Mouse (Mus musculus) urinary bladder, adult 2 months (tissue): ENCODE data around the gene Auts2. TPM values are rescaled to one million over a fixed set of nuclear protein-coding genes. Genes with fewer than 3 reads are reported as not detected.

ENCODE experiments used
- DNase-seq: peaks from one replicate; pipeline ENCODE4 v3.0.0; 2022; ENCODE audit warnings: low spot score
- polyA plus RNA-seq: library from polyadenylated mRNA; depleted of rRNA; stranded (reverse); fragments of >200 nt; gene quantifications from 2 replicates; pipeline ENCODE4 v1.2.3, GENCODE M21; 2012

Gene Auts2
- polyA plus RNA-seq, 1 experiment, result 15.1 TPM

DNA sequence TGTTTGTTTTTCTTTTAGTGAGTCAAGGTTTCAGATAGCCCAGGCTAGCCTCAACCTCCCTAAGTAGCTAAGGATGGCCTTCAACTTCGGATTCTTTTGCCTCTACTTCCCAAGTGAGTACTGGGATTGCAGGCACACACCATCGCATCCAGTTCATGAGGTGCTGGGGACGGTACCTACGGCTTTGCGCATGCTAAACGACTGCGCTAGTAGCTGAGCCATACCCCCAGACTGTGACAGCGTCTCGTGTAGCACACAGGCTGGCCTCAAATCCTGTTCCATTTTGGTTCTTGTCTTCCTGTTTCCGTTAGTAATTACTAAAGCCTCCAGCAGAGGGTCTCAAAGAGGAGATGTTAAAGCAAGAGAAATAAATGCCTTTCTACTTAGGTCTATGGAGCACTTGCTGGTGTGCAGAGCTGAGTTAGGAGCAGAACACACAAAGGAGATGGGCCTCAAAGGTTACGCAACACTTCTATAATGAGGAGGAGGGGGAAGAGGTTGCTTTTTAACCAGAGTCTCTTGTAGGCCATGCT is 967.3 kb downstream of the Auts2 start:
- no peak for DNase-seq

DNA sequence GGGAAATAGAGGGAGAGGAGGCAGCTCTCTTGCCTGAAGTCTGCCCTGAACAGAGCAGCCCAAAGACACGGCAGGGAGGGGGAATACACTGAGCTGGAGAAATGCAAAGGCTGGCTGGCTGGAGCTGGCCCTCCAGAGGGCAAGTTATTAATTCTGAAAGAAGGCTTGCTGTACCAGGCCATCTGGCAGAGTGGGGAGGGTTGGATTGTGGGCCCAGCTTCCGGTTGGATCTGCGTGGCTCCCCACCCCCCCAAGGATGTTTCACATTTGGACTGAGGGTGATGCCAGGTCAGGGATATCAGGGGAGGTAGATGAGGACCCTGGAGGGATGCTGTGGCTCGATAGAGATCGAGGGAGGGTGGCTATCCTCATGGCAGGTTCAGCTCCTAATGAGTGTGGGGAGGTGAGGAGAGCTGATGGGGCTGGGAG is 968.0 kb downstream of the Auts2 start:
- DNase-seq, result no peak

DNA sequence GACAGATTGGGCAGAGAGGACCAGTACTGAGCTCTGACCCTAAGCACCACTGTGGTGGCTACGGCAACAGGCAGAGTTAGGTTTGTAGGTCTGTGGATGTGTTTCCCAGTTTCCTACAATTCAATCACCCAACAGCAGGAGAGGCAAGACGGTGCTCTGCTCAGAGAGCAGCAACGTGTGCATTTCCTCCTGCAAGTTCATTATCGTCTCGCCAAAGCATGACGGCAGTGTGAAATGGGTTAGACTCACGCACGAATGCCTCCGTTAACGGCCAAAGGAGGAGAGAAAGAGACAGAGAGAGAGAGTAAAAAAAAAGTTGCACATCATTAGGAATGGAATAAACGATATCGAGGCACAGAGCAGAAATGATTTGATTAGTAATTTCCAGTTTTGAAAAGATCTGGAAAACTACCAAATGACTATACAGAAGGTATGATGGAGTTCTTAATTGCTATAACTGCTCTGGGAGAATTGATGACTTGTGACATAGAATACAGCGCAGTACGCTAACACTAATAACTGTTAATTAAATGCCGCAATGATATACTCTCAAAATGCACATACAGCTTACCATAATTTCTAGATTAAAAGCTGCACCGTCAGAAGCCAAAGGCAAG is 968.6 kb downstream of the Auts2 start:
- no peak for DNase-seq

DNA sequence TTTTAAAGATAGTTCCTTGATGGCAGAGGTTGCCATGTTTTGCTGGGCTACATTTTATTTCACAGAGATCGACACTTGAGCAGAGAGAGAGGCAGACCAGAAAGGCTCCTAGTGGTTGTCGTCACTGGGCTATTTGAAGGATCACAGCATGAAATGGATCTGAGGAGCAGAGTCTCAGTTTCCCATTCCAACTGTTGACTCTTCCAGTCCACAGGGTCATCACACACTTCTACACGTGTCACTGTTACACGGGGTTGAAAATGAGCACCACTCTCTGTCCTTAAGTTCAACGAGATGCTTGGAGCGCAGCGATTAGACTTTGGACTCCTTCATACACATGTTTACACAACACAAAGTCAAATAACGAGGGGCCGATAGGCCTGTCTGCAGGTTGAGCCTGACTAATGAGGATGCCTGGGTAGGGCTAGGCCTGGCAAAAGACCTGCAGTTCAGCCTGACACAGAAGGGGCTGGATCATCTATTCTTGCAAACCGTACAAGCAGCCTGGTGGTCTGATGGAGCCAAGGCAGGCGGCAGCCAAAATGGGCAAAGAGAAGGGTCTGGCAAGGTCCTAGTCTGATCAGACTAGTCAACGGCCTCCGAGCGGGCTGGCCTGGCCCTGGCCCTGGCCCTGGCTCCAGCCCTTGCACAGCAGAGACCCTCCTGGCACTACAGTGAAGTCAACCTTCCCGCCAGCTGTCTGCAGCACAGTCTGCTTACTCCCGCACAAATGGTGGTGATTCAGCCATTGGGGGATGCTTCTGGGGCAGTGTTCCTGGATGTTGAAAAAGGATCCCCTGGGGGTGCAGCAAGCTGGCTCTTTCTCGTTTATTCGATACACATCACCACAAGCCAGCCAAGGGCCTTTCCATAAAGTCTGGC is 969.6 kb downstream of the Auts2 start:
- DNase-seq, result no peak

DNA sequence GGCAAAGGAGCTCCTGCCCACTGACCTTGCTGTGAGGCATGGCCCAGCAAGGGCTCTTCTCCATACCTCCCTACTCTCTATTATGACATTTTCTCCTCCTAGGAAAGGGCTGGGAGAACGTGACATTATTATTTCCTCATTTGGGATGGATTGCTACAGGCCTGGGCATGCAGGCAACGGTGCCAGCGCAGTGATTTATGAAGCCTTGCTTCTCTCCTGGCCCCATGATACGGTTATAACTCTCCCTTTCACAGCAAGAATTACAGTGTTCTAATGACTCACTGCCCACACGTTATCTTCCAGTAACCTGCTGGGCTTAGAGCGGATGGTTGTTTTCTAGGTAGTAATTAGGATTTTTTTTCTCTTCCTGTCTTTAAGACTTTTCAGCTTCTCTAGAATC is 977.1 kb downstream of the Auts2 start:
- no peak for DNase-seq

DNA sequence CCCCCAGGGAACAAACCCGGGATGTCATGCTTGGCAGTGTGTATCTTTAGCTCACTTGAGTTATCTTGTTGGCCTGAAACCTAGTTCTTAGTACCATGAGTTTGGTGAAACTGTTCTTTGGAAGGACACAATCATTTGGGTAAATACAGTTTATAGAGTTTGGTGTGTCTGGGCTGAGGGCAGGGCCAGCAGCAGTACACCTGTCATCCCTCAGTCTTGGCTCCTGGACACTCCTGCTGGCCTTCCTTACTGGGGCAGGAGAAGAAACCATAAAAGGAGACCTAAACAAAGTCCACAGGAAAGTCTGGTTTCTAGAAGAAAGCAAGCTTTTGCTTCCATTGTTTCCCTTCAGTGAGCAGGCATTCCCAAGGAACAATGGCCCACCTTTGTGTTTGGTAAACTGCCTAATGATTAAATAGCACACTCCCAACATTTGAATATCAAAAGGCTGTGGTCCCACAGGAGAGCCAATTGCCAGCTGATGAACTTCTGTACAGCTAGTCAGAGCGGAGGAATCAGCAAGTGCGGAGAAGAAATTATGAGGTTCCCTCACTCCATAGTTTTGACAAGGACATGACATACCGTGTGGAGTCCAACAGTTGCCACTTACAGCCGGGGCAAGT is 979.4 kb downstream of the Auts2 start:
- no peak for DNase-seq

DNA sequence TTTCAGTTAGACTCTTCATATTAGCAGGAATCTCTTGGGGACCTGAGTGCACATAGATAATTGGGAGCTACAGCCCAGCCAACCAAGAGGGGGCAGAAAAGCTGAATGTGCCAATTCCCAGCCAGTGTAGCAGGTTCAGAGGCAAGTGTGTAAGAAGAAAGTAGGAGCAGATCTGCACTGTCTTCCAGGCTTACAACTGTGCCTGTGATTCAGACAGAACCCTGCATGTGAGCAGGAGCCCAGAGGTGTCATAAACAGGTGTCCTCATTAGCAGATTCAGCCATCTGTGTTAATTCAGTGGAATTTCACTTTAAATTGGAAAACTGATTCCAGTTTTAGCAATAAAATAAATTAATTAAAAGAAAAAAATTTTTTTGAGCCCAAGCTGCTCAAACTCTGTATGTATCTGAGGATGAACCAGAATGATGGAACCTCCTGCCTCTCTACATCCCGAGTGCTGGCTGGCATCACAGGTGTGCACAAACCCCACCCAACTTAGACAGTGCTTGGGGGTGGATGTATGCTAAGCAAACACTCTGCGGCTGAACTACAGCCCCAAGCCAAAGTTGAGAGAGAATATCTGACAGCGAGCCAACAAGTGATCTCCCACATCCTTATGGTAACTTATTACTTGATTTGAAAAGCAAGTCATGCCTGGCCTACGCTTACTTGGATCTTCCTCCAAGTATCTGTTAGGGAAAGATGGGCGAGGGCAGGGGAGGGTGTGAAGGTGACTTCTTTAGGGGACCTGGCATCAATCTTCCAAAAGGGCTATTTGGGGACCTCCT is 982.2 kb downstream of the Auts2 start:
- DNase-seq, result no peak

DNA sequence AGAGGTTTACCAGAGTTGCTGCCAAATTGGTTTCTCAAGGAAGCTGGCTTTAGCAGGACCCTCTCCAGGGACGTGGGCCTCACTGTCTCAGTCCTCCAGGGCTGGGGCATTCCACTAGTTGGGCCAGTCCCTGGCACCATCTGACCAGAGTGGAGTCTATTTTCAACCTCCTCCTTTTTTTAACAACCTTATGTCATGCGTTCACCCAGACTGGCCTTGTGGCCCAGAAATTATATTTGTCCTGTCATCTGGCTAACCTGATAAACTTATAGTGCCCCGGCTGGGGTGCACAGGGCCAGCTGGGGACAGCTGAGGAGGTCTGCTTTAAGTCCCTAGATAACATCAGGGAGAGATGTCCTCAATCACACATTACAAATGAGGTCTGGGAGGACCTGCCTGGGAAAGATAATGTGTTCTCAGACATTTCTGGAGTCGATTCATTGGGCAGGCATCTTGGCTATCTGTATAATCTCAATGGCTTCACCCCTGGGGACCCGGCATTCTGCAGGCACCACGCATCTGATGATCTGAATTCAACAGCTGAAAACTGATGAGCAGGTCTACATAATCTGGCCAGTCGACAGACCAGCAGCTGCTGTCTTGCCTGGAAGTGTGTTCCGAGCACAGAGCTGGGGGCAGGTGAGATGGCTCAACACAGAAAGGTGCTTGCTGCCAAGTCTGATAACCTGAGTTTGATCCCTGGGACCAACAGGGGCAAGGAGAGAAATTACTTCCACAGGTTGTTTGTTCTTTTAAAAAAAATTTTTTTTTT is 984.6 kb downstream of the Auts2 start:
- DNase-seq, result no peak

DNA sequence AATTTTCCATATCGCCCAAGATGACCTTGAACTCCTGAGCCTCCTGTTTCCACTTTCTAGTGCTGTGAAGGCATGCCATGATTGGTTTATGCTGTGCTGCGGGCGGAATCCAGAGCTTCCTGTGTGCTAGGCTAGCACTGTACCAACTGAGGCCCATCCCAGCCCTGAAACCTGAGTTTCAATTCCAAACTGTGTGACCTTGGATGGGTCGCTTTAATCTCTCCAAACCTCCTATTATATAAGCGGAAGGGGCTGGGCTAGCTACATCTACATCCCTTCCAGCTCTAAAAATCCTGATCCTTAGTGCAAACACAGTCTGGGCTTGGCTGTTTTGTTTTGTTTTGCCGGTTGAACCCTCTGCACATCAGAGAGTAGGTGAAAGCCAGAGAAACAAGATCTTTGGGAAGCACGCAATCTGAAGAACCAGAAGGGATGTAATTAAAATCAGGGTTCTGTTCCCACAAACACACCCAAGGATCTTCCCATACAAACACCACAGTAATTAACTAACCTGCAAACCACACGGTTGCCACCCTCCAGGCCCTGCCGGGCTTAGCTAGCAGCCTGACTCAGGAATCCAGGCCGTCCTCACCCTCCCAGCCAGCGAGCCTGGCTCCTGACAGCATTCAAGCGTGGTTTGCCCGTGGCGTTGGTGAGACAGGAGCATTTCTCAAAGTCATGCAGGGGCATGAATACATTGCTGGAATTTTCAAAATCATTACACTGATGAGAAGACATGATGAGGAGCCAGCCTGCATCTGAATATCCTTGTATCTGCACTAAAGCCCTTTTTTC is 985.4 kb downstream of the Auts2 start:
- DNase-seq, result no peak

DNA sequence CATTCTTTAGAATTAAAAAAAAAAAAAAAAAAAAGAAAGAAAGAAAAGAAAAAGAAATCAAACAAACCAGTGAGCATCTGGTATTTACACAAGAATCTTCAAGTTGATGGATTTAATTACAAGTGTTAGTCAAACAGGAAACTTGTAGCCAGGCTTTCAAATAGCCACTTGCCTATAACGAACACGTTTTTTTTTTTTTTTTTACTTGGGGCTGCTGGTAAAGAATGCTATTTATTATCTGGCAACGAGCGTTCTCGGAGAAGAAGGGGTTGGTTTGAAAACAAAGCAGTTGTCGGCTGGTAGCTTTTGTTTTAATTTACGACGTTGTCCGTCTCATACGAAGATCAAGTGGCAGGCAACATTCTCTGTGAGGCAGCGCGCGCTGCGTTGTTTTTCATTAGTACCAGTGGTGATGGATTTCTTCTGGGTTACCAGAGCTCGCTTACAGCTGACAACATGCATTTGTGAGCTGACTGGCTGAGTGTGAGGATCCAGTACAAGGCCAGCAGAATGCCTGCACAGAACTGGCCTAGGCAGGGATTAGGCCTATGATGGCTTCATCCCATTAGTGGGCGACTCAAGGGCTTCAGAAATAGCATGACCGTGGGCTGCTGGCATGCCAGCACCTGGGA is 994.1 kb downstream of the Auts2 start:
- DNase-seq, result no peak

DNA sequence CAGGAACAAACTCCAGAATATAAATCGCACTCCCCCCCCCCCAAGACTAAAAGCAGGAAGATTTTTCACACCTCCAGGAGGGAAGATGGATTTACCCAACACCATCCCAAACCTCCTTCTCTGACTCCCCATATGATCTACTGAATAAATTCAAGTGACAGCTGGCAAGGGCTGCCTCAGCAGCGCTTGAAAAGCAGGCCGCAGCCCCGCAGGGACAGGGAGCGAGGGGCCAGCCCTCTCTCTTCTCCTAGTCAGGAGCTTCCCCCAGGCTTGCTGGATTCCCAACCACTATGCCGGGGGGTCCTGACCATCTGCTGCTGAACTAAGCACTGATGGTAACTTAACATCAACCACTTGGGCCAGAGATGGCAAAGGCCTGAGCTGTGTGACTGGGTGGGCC is 995.2 kb downstream of the Auts2 start:
- no peak for DNase-seq

DNA sequence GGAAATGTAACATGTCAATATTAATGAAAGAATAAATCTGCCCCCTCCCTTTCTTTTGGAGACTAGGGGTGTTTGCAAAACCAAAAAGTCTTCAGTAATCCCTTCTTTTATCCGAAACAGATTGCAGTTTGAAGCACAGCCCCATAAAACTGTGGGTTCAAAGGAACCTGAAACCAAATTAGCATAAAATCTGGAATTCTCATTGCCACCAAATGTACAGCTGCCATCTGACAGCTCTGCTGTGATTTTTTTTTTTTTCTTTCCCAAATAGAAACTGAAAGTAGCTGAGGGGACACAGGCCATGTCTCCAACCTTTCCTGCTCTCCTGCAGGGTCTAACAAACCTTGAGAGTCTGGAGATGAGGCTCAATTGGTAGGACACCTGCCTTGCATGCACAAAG is 996.7 kb downstream of the Auts2 start:
- DNase-seq, result no peak

DNA sequence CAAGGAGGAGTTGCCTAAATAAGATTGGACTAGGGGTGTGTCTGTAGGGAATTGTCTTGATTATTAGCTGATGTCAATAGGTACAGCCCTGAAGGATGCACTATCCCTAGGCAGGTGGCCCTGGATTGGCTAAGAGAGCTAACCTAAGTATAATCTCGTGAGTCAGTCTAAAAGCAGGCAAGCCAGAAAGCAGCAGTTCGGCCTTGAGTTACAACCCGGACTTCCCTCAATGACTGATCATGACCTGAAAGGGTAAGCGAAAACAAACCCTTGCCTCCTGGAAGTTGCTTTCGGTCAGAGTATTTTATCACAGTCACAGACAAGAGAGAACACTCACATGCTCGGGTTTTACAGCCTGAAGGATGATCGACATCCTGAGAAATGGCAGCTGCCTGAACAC is 998.8 kb downstream of the Auts2 start:
- DNase-seq, result no peak

DNA sequence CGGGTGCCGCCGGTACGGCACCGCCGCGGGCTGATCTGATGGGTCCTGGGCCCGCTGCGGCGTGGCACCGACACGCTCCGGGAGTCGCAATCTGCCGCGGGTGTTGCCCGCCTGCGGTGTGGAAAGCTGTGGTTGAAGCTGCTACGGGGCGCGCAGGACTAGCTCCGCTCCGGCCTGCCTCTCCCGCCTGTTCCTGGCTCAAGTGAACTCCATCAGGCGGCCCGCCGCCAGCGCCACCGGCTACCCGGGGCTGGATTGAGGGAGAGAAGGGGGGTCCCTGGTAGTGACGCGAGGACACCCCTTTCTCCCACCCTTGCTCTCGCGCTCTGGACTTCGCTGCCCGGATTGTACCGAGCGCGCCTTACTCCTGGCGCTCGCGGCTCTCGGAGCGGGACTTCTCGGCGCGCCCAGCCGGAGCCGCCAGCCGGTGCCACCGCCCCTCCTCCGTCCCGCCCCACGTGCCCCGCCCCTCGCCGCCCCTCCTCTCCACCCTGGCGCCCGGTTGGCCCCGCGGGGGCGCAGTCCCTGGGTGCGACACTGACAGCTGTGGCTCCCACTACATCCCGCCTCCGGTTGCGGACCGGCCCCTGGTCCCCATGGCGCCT is 1004.7 kb downstream of the Auts2 start:
- peak; percentile 73 for DNase-seq

DNA sequence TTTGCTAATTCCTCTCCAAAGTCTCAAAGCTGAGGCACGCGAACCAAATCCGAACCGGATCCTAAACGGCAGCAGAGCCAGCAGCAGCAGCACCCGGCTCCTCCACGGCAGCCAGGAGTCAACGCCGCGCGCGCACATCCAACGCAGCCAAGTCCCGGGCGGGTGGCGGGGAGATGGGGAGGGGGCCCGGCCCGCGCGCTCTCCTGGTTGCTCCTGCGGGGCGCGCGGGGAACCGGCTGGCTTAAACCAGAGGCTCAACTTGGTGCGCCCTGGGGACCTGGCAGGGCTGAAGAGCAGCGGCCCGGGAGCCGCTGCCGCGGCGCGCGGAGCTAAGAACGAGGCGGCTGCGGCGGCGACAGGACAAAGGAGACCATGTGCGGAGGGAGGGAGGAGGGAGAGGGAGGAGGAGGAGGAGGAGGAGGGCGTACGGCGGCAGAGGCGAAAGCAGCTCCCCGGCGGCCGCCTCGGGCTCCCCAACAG is 1005.3 kb downstream of the Auts2 start:
- DNase-seq, result no peak

DNA sequence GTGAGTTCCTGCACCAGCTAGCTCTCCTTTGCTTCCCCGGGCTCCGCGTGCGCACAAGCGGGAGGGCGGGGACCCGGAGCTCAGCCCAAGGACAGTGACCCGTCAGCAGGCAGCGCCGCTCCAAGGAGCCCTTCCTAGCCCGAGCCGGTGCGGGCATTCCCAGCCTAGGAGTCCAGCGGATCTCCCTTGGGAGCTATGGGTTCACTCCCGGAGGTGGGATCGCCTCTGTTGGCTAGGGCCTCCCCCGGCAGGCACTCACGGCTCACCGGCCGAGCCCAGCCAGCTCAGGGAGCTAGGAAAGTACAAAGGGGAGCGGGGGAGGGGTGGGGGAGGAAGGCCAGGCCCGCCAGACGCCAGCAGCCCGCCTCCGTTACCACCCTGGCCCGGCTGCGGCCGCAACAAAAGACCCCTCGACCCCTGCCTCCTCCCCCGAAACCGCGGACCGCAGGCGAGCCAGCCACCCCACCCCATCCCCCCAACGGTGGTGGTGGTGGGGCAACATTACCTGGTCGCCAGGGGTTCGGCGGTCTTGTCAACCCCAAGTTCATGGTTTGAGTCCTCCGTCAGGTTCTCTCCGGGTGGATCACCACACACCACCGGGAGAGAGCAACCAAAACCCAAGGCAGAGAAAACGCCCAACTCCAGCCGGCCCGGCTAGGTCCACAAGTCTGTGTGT is 1005.9 kb downstream of the Auts2 start:
- DNase-seq, result peak; percentile 72

DNA sequence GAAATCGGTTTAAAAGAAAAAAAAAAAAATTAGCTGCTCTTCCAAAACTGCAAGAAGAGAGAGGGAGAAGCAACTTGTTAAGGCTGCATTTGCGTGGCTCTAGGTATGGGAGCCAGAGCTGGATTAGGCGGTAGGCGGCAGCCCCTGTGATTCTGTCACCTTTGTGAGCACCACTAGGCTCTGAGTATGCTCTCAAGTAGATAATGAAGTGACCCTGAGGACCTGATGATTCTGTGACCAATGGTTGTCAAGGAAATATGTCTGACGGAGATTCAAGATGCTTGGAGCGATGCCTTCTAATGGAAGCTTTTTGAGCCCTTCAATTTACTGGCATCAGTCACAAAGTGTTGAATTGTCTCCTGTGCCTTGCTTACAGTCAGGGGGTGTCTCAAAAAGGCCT is 1007.4 kb downstream of the Auts2 start:
- no peak for DNase-seq

DNA sequence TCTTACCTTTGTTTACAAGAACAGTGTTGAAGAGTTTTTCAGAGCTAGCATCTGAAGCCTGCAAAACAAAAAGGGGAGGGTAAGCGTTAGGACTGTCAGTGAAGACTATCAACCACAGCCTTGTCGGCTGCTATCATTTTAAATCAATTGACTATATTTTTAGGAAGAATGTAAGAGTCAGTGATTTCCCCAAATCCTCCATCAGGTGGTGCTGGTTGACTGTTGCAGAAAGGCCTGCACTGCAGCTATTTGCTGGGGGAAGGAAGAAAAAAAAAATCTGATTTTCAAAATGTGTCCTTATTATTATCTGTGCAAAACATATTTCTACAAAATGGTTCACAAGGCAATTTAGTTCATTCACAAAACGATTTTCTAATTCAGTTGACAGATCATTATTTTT is 1009.3 kb downstream of the Auts2 start:
- DNase-seq, result no peak
